Mouse (Mus musculus) lung, embryonic 16.5 days (tissue): ENCODE results near the gene Smim9. TPM values are rescaled to one million over a fixed set of nuclear protein-coding genes. Genes with fewer than 3 reads are reported as not detected.
"Not testable (repeated sequence)": the region's sequence is repeated elsewhere in the genome, so short reads cannot be mapped to it uniquely, and the experiment has no call there.

Experiments used
- ATAC-seq: fragments of 200-750 bp; cut with Nextera tagmentation; 2 replicates; pipeline ENCODE4 v1.8.0; 2017; ENCODE audit warnings: low read depth, mild to moderate bottlenecking, moderate library complexity
- H3K27ac ChIP-seq: fragments of 300-500 bp; sonication (generic); 2 replicates; pipeline ENCODE4 v1.5.1; 2014; ENCODE audit warnings: mild to moderate bottlenecking, control low read depth, low read length
- H3K27me3 ChIP-seq: fragments of 300-500 bp; sonication (generic); 2 replicates; pipeline ENCODE4 v1.6.1; 2014; ENCODE audit warnings: low read depth, low read length, mixed read lengths; ENCODE audit not compliant: control insufficient read depth, insufficient read depth
- H3K36me3 ChIP-seq: fragments of 300-500 bp; sonication (generic); 2 replicates; pipeline ENCODE4 v1.6.1; 2014; ENCODE audit warnings: low read length; ENCODE audit not compliant: control insufficient read depth, insufficient read depth
- H3K4me1 ChIP-seq: fragments of 300-500 bp; sonication (generic); replicated peaks from 2 replicates; pipeline ENCODE4 v1.6.1; 2014; ENCODE audit warnings: low read length, mixed read lengths; ENCODE audit not compliant: control insufficient read depth, insufficient read depth
- H3K4me2 ChIP-seq: fragments of 300-500 bp; sonication (generic); 2 replicates; pipeline ENCODE4 v1.6.1; 2014; ENCODE audit warnings: low read depth, low read length, control low read depth
- H3K4me3 ChIP-seq: fragments of 300-500 bp; sonication (generic); 2 replicates; pipeline ENCODE4 v1.5.1; 2014; ENCODE audit warnings: mild to moderate bottlenecking, low read length, control low read depth
- H3K9ac ChIP-seq: fragments of 300-500 bp; sonication (generic); 2 replicates; pipeline ENCODE4 v1.6.1; 2014; ENCODE audit warnings: low read length, control low read depth
- H3K9me3 ChIP-seq: fragments of 300-500 bp; sonication (generic); 2 replicates; pipeline ENCODE4 v1.6.1; 2016; ENCODE audit warnings: low read length; ENCODE audit not compliant: control insufficient read depth
- WGBS: fragments of 180-500 bp; shearing (Covaris S2); extraction: QIAGEN DNeasy Blood & Tissue Kit; methylation state at CpG from one replicate; pipeline ENCODE4 v1.1.7; 2014; 5-methylcytosine and 5-hydroxymethylcytosine counted together
- polyA plus RNA-seq: library from polyadenylated mRNA; unstranded; fragments of >200 nt; fragmentation: Nextera tagmentation; extraction: Ambion mirVana; gene quantifications from 2 replicates; pipeline ENCODE4 v1.2.1, GENCODE M21; 2015

Smim9 gene
- not detected in 2 replicates for polyA plus RNA-seq

DNA sequence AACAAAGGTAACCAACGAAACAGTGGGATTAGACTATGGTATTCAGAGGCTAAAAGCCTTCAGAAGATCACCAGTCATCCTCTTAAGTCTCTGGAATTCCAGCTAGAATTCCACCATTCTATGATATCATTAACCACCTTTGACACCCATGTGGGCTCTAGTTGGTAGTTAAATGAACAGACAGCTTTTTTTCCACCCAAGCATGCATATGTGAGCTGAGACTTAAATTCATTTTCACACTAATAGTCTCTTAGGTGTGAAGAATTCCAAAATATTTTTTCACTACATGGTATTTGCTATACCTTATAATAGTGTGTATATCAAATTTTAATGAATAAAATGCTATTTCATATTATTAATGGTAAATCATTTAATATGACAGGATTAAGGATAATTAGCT is at the start of gene Smim9:
TSS of gene Smim9 (minus strand) at position 101 of the 400 bp plus-strand sequence.
- H3K36me3 ChIP-seq: no peaks in the 10 kb centered on the region
- WGBS: 47% methylated on average over 1 of the region's 1 CpGs
- H3K4me2 ChIP-seq: no peak within 1 kb of the TSS
- H3K4me1 ChIP-seq: no peaks in the 10 kb centered on the region
- H3K4me3 ChIP-seq: no peak within 1 kb of the TSS
- no peak for ATAC-seq
- no peak within 1 kb of the TSS for H3K27ac ChIP-seq
- H3K9me3 ChIP-seq: no peaks in the 10 kb centered on the region
- no peak within 1 kb of the TSS for H3K9ac ChIP-seq
- no peaks in the 10 kb centered on the region for H3K27me3 ChIP-seq

DNA sequence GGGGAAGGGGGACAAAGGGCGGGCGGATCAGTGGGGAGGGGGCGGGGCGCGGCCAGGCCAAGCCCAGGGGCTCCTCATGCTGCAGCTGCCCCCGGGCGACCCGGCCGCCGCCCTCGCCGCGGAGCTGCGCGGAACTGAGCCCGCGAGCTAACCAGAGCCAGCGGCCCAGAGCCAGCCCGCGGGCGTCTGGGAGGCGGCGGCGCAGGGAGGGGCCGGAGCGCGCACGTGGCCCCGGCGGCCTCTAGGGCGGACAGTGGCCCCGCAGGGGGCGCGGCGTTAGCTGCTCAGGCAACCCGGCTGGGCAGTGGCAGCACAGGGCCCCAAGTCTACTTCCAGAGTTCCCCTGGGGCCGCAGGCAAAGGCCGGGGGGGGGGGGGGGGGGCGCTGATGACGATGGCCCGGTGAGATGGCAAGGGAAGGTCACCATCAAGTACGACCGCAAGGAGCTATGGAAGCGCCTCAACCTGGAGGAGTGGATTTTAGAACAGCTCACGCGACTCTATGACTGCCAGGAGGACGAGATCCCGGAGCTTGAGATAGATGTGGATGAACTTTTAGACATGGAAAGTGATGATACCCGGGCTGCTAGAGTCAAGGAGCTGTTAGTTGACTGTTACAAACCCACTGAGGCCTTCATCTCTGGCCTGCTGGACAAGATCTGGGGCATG is 7.9 kb downstream of the Smim9 start:
- ATAC-seq: peak; percentile 93
- H3K4me1 ChIP-seq: no peaks in the 10 kb centered on the region
- H3K4me3 ChIP-seq: peak overlapping the region; percentile 50
- H3K27me3 ChIP-seq: no peaks in the 10 kb centered on the region
- 14% methylated on average over 29 of the region's 49 CpGs for WGBS
- H3K36me3 ChIP-seq: no peaks in the 10 kb centered on the region
- H3K9ac ChIP-seq: peak overlapping the region; percentile 56
- H3K9me3 ChIP-seq: no peaks in the 10 kb centered on the region
- no peak overlapping the region for H3K27ac ChIP-seq
- H3K4me2 ChIP-seq: peak overlapping the region; percentile 68

DNA sequence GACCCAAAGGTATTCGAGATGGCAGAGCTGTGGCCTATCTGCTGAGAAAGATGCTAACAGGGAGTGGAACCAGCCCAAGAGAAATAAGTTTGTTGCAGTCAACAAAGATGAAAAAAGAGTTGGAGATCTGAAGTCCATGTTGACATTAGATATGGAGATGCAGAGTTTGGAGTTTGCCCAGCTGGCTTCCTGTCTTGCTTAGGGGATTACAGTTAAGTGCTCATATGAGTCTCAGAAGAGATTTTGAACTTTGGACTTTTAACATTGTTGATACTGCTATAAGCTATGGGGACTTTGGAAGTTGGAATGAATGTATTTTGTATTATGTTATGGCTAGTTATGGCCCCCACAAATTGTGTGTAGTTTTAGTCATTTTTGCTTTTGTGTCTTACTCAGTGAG is 11.3 kb downstream of the Smim9 start:
- no peak for ATAC-seq
- H3K4me2 ChIP-seq: no peak overlapping the region
- H3K4me1 ChIP-seq: no peaks in the 10 kb centered on the region
- no peaks in the 10 kb centered on the region for H3K27me3 ChIP-seq
- 33% methylated on average over 1 of the region's 1 CpGs for WGBS
- no peak overlapping the region for H3K9ac ChIP-seq
- H3K36me3 ChIP-seq: no peaks in the 10 kb centered on the region
- H3K4me3 ChIP-seq: no peak overlapping the region
- no peaks in the 10 kb centered on the region for H3K9me3 ChIP-seq
- no peak overlapping the region for H3K27ac ChIP-seq

DNA sequence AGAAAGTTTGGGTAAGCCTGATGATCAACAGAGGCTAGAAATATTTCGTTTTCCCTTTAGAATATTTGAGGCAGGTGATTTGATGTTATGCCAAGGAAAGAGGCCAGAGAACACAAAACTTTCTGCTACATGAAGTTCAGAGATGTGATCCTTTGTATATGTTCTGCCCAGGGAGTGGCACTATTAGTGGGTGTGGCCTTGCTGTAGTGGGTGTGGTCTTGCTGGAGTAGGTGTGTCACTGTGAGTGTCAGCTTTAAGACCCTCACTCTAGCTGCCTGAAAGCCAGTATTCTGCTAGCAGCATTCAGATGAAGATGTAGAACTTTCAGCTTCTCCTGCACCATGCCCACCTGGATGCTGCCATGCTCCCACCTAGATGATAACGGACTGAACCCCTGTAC is 13.3 kb downstream of the Smim9 start:
- WGBS: 68% methylated on average over 2 of the region's 2 CpGs
- no peaks in the 10 kb centered on the region for H3K4me1 ChIP-seq

DNA sequence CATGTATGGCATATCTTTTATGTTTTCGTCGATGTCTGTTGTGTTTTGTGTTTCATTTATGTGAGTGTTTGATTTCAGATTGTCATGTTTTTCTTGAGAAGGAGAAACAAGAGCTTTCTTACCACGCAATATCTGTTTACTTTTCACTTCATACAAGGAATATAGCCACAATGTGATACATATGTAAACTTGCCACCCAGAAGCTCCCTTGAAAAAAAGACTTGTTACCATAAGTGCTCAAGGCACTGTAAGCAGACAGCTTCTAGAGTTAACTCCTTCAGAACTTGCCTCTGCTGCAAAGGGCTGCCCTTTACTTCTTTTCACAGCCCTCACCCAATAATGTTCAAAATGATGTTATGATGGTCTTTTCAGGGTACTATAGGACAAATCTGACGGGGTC is 15.2 kb downstream of the Smim9 start:
- H3K4me1 ChIP-seq: no peaks in the 10 kb centered on the region
- no peak overlapping the region for H3K4me2 ChIP-seq
- no peak overlapping the region for H3K4me3 ChIP-seq
- 40% methylated on average over 4 of the region's 4 CpGs for WGBS
- ATAC-seq: no peak
- no peaks in the 10 kb centered on the region for H3K27me3 ChIP-seq
- H3K9ac ChIP-seq: no peak overlapping the region
- H3K9me3 ChIP-seq: no peaks in the 10 kb centered on the region
- no peak overlapping the region for H3K27ac ChIP-seq
- H3K36me3 ChIP-seq: no peaks in the 10 kb centered on the region

More for the DNA sequence above, 13.3 kb downstream of the Smim9 start:
- Histone ChIP-seq H3K27ac (no peak overlapping the region), H3K9ac (no peak overlapping the region), H3K4me3 (no peak overlapping the region), H3K9me3 (no peaks in the 10 kb centered on the region), H3K36me3 (no peaks in the 10 kb centered on the region), H3K27me3 (no peaks in the 10 kb centered on the region), H3K4me2 (no peak overlapping the region)
- no peak for ATAC-seq

DNA sequence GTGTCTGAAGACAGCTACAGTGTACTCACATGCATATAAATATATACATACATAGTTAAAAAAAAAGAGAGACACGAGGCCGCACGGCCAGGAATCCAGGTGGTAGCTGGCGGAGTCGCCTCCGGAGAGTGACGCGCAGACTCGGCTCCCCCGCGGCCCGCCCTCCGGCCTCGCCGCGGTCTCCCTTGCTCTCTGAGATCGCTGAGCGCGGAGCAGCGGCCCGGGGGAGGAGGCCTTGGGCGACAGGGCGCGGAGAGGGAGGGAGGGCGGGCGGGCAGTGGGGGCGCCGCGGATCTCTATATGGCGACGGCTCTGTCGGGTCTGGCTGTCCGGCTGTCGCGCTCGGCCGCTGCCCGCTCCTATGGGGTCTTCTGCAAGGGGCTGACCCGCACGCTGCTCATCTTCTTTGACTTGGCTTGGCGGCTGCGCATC is 20.4 kb downstream of the Smim9 start:
- Histone ChIP-seq H3K4me3 (peak overlapping the region; percentile 38), H3K9ac (0 out of 2 replicates have a peak overlapping the region, but pooled peaks have one; percentile 43), H3K4me2 (peak overlapping the region; percentile 56)
- not testable (repeated sequence) for H3K27me3 ChIP-seq, H3K9me3 ChIP-seq, H3K36me3 ChIP-seq, H3K4me1 ChIP-seq, H3K27ac ChIP-seq
- ATAC-seq: peak; percentile 74
- WGBS: 21% methylated on average over 23 of the region's 42 CpGs

DNA sequence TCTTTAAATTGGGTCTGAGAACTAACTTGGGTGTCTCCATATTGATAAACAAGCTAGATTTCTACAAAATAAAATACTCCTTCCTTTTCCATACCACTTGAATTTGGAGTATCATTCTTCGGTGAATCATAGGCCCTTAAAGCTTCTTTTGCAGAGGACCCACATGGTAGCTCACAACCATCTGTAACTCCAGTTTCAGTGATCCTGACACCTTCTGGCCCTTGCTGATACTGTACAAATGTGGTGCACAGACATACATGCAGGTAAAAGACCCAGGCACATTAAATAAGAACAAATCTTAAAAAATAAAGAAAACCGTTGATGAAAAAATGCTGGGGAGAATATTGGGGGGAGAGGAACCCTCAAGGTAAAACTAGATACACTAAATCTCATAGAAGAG is 25.4 kb downstream of the Smim9 start:
- WGBS: 96% methylated on average over 2 of the region's 2 CpGs
- no peaks in the 10 kb centered on the region for H3K4me1 ChIP-seq
- no peaks in the 10 kb centered on the region for H3K27me3 ChIP-seq
- no peak overlapping the region for H3K27ac ChIP-seq
- no peak overlapping the region for H3K9ac ChIP-seq
- no peaks in the 10 kb centered on the region for H3K9me3 ChIP-seq
- no peak overlapping the region for H3K4me2 ChIP-seq
- H3K36me3 ChIP-seq: no peaks in the 10 kb centered on the region
- no peak overlapping the region for H3K4me3 ChIP-seq
- ATAC-seq: no peak

DNA sequence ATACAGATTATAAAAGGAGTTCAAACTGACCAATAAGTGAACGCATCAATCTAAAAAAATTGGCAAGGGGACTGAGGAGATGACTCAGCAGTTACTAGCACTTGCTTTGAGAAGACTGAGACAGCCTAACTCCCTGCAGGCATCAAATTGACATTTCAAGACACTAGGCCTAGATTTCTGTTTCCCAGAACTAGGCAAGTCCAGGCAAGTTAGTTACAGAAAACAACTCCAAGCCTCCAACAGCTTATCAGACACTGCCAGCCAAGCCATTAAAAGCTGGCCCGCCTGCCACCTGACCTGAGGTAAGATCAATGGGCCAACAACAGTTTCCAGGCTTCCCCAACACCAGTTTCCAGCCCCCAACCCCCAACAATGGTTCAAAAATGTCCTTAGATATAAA is 25.8 kb downstream of the Smim9 start:
- no peaks in the 10 kb centered on the region for H3K9me3 ChIP-seq
- no peak overlapping the region for H3K4me2 ChIP-seq
- H3K4me1 ChIP-seq: no peaks in the 10 kb centered on the region
- H3K27ac ChIP-seq: no peak overlapping the region
- no peaks in the 10 kb centered on the region for H3K36me3 ChIP-seq
- 78% methylated on average over 2 of the region's 2 CpGs for WGBS
- H3K27me3 ChIP-seq: no peaks in the 10 kb centered on the region
- no peak for ATAC-seq
- no peak overlapping the region for H3K9ac ChIP-seq
- H3K4me3 ChIP-seq: no peak overlapping the region

DNA sequence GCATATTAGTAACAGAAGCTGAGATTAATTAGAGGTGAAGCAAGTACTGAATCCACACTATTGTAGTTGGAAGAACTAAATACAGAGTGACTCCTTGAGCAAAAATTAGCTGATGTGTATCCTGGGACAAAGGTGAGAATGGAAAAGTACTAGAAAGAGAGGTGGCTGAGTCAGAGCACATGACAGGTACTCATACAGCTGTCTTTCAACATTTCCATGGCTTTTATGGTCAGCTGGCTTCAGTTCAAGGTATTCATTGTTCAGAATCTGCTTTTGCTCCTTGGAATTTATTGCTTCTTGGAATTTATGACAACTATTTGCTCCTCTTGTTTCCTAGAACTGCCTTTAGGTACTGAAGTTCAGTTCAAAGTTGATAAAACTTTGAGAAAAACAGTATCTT is 26.6 kb downstream of the Smim9 start:
- Histone ChIP-seq H3K9ac (no peak overlapping the region), H3K4me3 (no peak overlapping the region), H3K27me3 (no peaks in the 10 kb centered on the region), H3K36me3 (no peaks in the 10 kb centered on the region), H3K27ac (no peak overlapping the region), H3K9me3 (no peaks in the 10 kb centered on the region), H3K4me1 (no peaks in the 10 kb centered on the region), H3K4me2 (no peak overlapping the region)
- no peak for ATAC-seq
